Mouse (Mus musculus): Measurements from ENCODE around the gene Pramel3. TPM values are rescaled to one million over a fixed set of nuclear protein-coding genes. Genes with fewer than 3 reads are reported as not detected.
"Not testable (repeated sequence)": the region's sequence is repeated elsewhere in the genome, so short reads cannot be mapped to it uniquely, and the experiment has no call there.

Pramel3 gene
- polyA plus RNA-seq (2014; fragmentation: Nextera tagmentation; extraction: Ambion mirVana) = not detected in 2 replicates

DNA sequence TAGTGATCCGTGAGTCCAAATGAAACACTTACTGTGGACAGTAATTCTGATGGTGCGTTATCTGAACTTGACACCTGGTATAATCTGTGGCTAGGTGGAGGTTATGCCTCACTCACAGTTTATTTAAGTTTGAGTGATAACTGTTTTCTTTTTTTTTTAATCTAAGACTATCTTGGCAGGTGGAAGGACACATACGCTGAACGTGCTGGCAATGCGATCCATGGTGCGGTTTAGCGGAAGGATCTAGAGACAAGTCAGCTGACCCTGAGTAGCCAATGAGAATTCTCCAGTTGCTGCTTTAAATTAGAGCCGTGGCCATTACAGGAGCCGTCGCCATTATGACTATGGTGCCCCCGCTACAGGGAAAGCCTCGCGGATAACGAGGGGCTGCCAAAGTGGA, at the start of gene Pramel3:
Pramel3 (plus strand) TSS at position 301 of the 400 bp plus-strand sequence.
- H3K9ac ChIP-seq (ENCODE audit: low read depth, low read length); ATAC-seq (ENCODE audit: low read depth); H3K4me3 ChIP-seq (ENCODE audit: low read depth, low read length); H3K27me3 ChIP-seq (replicated peaks; ENCODE audit: control insufficient read depth, insufficient read depth, low read length); DNase-seq (ENCODE audit: low spot score); H3K9me3 ChIP-seq (ENCODE audit: control insufficient read depth, low read length); H3K36me3 ChIP-seq (ENCODE audit: control insufficient read depth, insufficient read depth, low read length); H3K27ac ChIP-seq (replicated peaks; ENCODE audit: low read depth, low read length); H3K4me2 ChIP-seq (ENCODE audit: low read depth, low read length); H3K4me1 ChIP-seq (ENCODE audit: control insufficient read depth, insufficient read depth, low read length): not testable (repeated sequence)
- 95% methylated on average over 14 of the region's 14 CpGs for WGBS

DNA sequence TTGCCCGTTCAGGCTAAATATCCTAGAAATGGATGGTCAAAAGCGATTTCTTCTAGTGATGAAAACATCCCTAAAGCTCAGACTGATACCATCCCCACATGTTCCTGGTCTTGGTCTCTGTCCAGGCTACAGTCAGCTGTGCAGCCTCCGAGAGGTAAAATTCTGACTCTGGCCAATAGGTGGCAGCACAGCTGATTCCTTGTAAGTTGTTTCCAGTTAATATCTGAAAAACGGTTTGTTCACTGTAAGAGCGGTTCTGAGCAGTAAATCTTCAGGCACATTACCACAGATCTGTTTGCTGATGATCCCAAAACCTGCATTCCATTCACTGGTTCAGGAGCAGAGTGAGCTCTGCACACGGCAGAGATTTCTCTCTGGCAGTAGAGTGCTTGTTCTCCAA, 58.6 kb downstream of the Pramel3 start:
- not testable (repeated sequence) for H3K9ac ChIP-seq (ENCODE audit: low read depth, low read length); H3K27ac ChIP-seq (replicated peaks; ENCODE audit: low read depth, low read length); DNase-seq (ENCODE audit: low spot score); H3K4me3 ChIP-seq (ENCODE audit: low read depth, low read length); H3K9me3 ChIP-seq (ENCODE audit: control insufficient read depth, low read length); H3K36me3 ChIP-seq (ENCODE audit: control insufficient read depth, insufficient read depth, low read length); H3K4me1 ChIP-seq (ENCODE audit: control insufficient read depth, insufficient read depth, low read length); ATAC-seq (ENCODE audit: low read depth); H3K4me2 ChIP-seq (ENCODE audit: low read depth, low read length); H3K27me3 ChIP-seq (replicated peaks; ENCODE audit: control insufficient read depth, insufficient read depth, low read length)
- 32% methylated on average over 2 of the region's 6 CpGs for WGBS

- ATAC-seq (ENCODE audit: low read depth); H3K9me3 ChIP-seq (ENCODE audit: control insufficient read depth, low read length): not testable (repeated sequence)
- WGBS = no CpG with 5 or more reads among the region's 4 CpGs
Observed at GRCm38 (mm10) chrX:135361943-135362342, 59.8 kb downstream of the Pramel3 start.

More at GRCm38 (mm10) chrX:135361943-135362342, 59.8 kb downstream of the Pramel3 start:
- not testable (repeated sequence) for H3K4me2 ChIP-seq (ENCODE audit: low read depth, low read length); H3K27ac ChIP-seq (replicated peaks; ENCODE audit: low read depth, low read length); H3K36me3 ChIP-seq (ENCODE audit: control insufficient read depth, insufficient read depth, low read length); H3K4me1 ChIP-seq (ENCODE audit: control insufficient read depth, insufficient read depth, low read length); DNase-seq (ENCODE audit: low spot score); H3K27me3 ChIP-seq (replicated peaks; ENCODE audit: control insufficient read depth, insufficient read depth, low read length); H3K9ac ChIP-seq (ENCODE audit: low read depth, low read length); H3K4me3 ChIP-seq (ENCODE audit: low read depth, low read length)

Other genes with a start within 250 kb of the Pramel3 start
- 0.13 and 0.19 TPM in 2 replicates for gene Gm15023, start 124.7 kb upstream of the Pramel3 start, polyA plus RNA-seq (2014; fragmentation: Nextera tagmentation; extraction: Ambion mirVana)
- 4.6 and 4.9 TPM in 2 replicates for gene Tceal6, start 91.6 kb upstream of the Pramel3 start, polyA plus RNA-seq (2014; fragmentation: Nextera tagmentation; extraction: Ambion mirVana)
- 0.10 TPM in 1 of 2 replicates, not detected in the other for gene Gm5128, start 71.0 kb downstream of the Pramel3 start, polyA plus RNA-seq (2014; fragmentation: Nextera tagmentation; extraction: Ambion mirVana)
- gene Gm7903, start 131.5 kb downstream of the Pramel3 start, polyA plus RNA-seq (2014; fragmentation: Nextera tagmentation; extraction: Ambion mirVana) = not detected in 2 replicates
- 0.19 TPM in 1 of 2 replicates, not detected in the other for gene AV320801, start 192.3 kb downstream of the Pramel3 start, polyA plus RNA-seq (2014; fragmentation: Nextera tagmentation; extraction: Ambion mirVana)